Mouse (Mus musculus) neutrophil, adult 59 days (primary cell): ENCODE data around the gene Cts7. TPM values are rescaled to one million over a fixed set of nuclear protein-coding genes. Genes with fewer than 3 reads are reported as not detected.

ENCODE experiments used
- total RNA-seq, 2 experiments: library from RNA; stranded (reverse); gene quantifications; 1 replicate in 1 of 2; 2 replicates in 1 of 2; pipeline ENCODE4 v1.2.4; 2023

Cts7 gene
- not detected for total RNA-seq

GRCm38 (mm10) chr13:61358097-61358496 is at the start of gene Cts7:
Gene Cts7 (minus strand): TSS chr13:61358197.

Other genes starting within 250 kb of the Cts7 start
- gene Ctsr, start 193.9 kb downstream of the Cts7 start, total RNA-seq: not detected
- not detected for gene Cts6, start 154.8 kb downstream of the Cts7 start, total RNA-seq
- not detected for gene Cts8, start 102.8 kb downstream of the Cts7 start, total RNA-seq
- not detected for gene Gm49398, start 69.4 kb downstream of the Cts7 start, total RNA-seq
- not detected for gene Ctsm, start 183.6 kb upstream of the Cts7 start, total RNA-seq
- gene Gm49352, start 210.0 kb upstream of the Cts7 start, total RNA-seq: not detected
- gene Cts3, start 211.9 kb upstream of the Cts7 start, total RNA-seq: not detected